Mouse (Mus musculus) ES-E14 (cell line): ENCODE data around the gene Asb17. TPM values are rescaled to one million over a fixed set of nuclear protein-coding genes. Genes with fewer than 3 reads are reported as not detected.

Source experiments
- DNase-seq: peaks from one replicate; pipeline ENCODE4 v3.0.0-alpha.2; 2013; ENCODE audit warnings: low read depth, low spot score
- H3K27ac ChIP-seq: 2 replicates; pipeline ENCODE4 v1.5.1; 2012; ENCODE audit warnings: low read depth, mild to moderate bottlenecking, low read length, moderate library complexity, mixed read lengths; ENCODE audit not compliant: poor library complexity, insufficient read depth, severe bottlenecking
- H3K36me3 ChIP-seq: 2 replicates; pipeline ENCODE4 v1.6.1; 2012; ENCODE audit warnings: mild to moderate bottlenecking, low read length, moderate library complexity, mixed read lengths; ENCODE audit not compliant: control insufficient read depth, poor library complexity, insufficient read depth, severe bottlenecking
- H3K4me1 ChIP-seq, 2 experiments: fragments of 150-350 bp in 1 of 2; sonication (generic) in 1 of 2; 2 replicates each; pipeline ENCODE4 v1.6.1; 2012; ENCODE audit warnings: low read length in 2 of 2, mild to moderate bottlenecking in 1 of 2, mixed read lengths in 1 of 2; ENCODE audit not compliant: control insufficient read depth in 2 of 2, insufficient read depth in 2 of 2, poor library complexity in 1 of 2
- H3K4me3 ChIP-seq, 2 experiments: fragments of 150-350 bp in 1 of 2; sonication (generic) in 1 of 2; 2 replicates each; pipeline ENCODE4 v1.5.1; 2012; ENCODE audit warnings: low read length in 2 of 2, low read depth in 1 of 2, mild to moderate bottlenecking in 1 of 2, mixed read lengths in 1 of 2; ENCODE audit not compliant: insufficient read depth in 1 of 2, poor library complexity in 1 of 2, severe bottlenecking in 1 of 2
- H3K9ac ChIP-seq: 2 replicates; pipeline ENCODE4 v1.6.1; 2012; ENCODE audit warnings: low read depth, mild to moderate bottlenecking, low read length, mixed read lengths; ENCODE audit not compliant: poor library complexity, insufficient read depth, severe bottlenecking
- H3K9me3 ChIP-seq: fragments of 150-350 bp; sonication (generic); 2 replicates; pipeline ENCODE4 v1.6.1; 2012; ENCODE audit warnings: low read depth, mild to moderate bottlenecking, low read length; ENCODE audit not compliant: control insufficient read depth, insufficient read depth
- CHD2 ChIP-seq: IDR thresholded peaks from 2 replicates; pipeline ENCODE4 v1.6.1; 2014; ENCODE audit warnings: mild to moderate bottlenecking, low read depth, low read length, inconsistent platforms
- HCFC1 ChIP-seq: IDR thresholded peaks from 2 replicates; pipeline ENCODE4 v1.6.1; 2012; ENCODE audit warnings: low read length, inconsistent platforms, borderline replicate concordance; ENCODE audit not compliant: insufficient read depth
- MAFK ChIP-seq: IDR thresholded peaks from 2 replicates; pipeline ENCODE4 v1.6.1; 2014; ENCODE audit warnings: mild to moderate bottlenecking, low read depth, low read length, inconsistent platforms; ENCODE audit not compliant: insufficient read depth
- ZC3H11A ChIP-seq: IDR thresholded peaks from 2 replicates; pipeline ENCODE4 v1.6.1; 2012; ENCODE audit warnings: low read depth, mild to moderate bottlenecking, inconsistent platforms, low read length, borderline replicate concordance
- ZNF384 ChIP-seq: IDR thresholded peaks from 2 replicates; pipeline ENCODE4 v1.6.1; 2012; ENCODE audit warnings: low read depth, low read length, inconsistent platforms
- in situ Hi-C, 2 experiments: fragments of 600-800 bp; cut with MboI; formaldehyde crosslinking; loops; one replicate each; pipeline ENCODE4 v1.15.1; 2025; ENCODE audit warnings: low sequenced_read_pairs in 2 of 2, inconsistent platforms in 1 of 2; ENCODE audit not compliant: unreplicated experiment in 2 of 2
- total RNA-seq: library from RNA; depleted of rRNA; stranded (reverse); fragments of 300-350 nt; gene quantifications from 2 replicates; pipeline ENCODE4 v1.2.3, GENCODE M21; 2012

The Asb17 gene
- total RNA-seq, 1 experiment, result not detected

DNA sequence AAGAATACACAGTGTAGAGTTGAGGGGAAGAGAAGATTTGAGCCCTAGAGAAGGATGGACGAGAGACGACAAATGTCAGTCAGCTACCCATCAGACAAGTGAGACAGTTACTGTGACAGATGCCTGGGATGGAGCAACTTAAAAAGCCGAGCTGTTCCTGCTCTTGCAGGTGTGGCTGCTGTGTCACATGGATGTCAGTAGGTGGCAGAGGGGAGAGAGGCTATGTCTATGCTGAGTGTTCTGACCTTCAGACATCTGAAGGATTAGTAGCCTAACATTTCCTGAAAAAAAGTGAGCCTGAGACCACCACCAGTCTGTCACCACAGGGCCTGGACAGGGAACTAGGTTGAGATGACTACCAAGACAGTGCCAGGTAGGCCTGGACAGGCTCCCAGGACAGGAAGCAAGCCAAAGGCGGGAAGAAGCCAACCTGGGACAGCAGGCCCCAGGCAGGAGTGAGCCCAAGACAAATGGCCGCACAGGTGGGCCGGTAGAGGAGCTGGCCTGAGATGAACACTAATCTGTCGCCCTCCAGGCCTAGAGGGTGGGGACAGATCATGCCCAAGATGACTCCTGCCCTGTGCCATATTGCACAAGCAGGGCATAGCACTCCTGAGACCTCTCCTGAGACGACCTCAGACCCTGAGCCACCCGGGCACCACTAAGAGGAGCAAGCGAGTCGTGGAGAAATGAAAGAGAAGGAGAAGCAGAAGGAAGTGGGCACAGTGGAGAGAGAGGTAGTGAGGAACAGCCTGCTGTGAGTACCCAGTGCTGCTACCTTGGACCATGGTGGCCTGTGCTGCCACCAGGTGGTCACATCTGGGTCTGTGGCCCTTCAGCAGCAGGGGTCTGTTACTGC, 12.8 kb upstream of the Asb17 start:
- Histone ChIP-seq H3K4me3 (no peak overlapping the region), H3K36me3 (no peaks in the 10 kb centered on the region), H3K9ac (no peak overlapping the region), H3K27ac (no peak overlapping the region), H3K4me1 (no peaks in the 10 kb centered on the region), H3K9me3 (no peaks in the 10 kb centered on the region)
- TF ChIP-seq HCFC1, result no peak
- no peak for TF ChIP-seq ZC3H11A
- TF ChIP-seq CHD2, result no peak
- no peak for DNase-seq
- in situ Hi-C loops, result no loop called here

DNA sequence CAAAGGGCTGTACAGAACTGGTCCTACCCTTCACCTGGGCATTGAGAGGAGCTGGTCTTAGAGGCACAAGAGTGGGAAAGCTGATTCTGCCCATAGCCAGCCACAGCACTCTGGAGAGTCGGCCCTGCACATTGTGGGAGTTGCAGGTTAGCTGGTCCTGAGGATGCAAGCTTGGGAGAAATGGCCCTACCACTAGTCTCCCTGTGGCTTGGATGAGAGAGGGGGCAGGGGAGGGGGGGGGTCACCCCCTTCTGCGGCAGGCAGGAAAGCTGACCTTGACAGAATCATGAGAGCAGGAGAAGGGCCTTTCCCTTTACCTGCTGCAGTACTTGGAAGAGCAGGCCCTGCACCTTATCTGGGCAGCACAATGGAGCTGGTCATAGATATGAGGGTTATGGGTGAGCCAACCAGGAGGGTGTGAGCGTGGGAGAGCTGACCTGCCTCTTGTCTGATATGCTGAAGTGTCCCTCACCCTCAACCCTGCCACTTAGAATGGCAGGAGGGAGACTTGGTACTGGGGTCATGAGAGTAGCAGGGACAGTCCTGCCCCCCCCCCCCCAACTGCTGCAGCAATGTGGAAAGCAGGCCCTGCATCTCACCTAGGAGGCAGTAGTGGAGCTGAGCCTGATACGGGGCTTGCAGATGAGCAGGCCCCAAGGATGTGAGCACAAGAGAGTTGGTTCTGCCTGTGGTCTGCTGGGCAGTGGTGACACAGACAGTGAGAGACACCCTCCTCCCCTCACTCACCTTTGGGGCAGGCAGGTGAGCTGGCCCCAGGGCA, 11.9 kb upstream of the Asb17 start:
- DNase-seq, result no peak
- Histone ChIP-seq H3K9ac (no peak overlapping the region), H3K4me3 (no peak overlapping the region), H3K36me3 (no peaks in the 10 kb centered on the region), H3K9me3 (no peaks in the 10 kb centered on the region), H3K4me1 (no peaks in the 10 kb centered on the region), H3K27ac (no peak overlapping the region)
- in situ Hi-C loops, result no loop called here
- TF ChIP-seq ZC3H11A (no peak), CHD2 (no peak), ZNF384 (no peak), MAFK (no peak), HCFC1 (no peak)

DNA sequence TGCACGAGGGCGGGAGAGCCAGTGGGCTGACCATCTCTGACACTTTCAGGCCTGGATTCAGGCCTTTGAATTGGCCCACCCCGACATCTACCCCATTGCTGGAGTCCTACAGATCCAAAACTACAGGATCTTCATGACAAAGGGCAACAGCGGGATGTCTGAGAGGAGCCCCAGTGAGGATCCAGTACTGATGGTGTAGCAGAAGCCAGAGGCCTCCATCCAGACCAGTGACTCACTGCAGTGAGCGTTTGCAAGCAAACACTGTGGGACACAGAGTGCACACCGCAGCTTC, 11.4 kb upstream of the Asb17 start:
- DNase-seq, result no peak
- no peaks in the 10 kb centered on the region for H3K36me3 ChIP-seq
- in situ Hi-C loops, result no loop called here
- H3K9me3 ChIP-seq, result no peaks in the 10 kb centered on the region
- no peak overlapping the region for H3K27ac ChIP-seq
- H3K4me1 ChIP-seq, result no peaks in the 10 kb centered on the region
- no peak overlapping the region for H3K9ac ChIP-seq
- no peak overlapping the region for H3K4me3 ChIP-seq
- TF ChIP-seq CHD2 (no peak), MAFK (no peak), ZC3H11A (no peak)

DNA sequence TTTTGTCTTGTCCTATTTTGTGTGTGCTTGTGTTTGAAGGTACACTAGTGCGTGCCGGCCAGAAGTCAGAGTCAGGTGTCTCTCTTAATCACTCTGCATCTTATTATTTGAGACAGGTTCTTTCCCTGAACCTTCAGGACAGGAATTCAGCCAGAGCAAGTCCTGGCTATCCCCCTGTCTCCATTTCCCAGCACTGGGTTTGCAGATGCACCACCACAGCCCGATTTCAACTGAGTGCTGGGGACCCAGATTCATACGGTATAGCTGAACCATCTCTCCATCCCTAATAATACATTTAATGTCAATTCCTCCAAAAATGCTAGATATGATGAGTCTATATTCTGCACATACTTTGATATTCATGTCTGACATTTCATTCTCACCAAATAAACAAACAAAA, 9.9 kb upstream of the Asb17 start:
- Histone ChIP-seq H3K27ac (no peak overlapping the region), H3K9me3 (no peaks in the 10 kb centered on the region), H3K9ac (no peak overlapping the region), H3K4me1 (no peaks in the 10 kb centered on the region), H3K36me3 (no peaks in the 10 kb centered on the region), H3K4me3 (no peak overlapping the region)
- in situ Hi-C loops, result no loop called here
- DNase-seq, result no peak
- no peak for TF ChIP-seq ZC3H11A
- no peak for TF ChIP-seq CHD2
- TF ChIP-seq HCFC1, result no peak
- TF ChIP-seq MAFK, result no peak
- TF ChIP-seq ZNF384, result no peak
